Mouse (Mus musculus) thymus, adult 2 months (tissue): ENCODE data around the gene Gm28047.

Experiments
- CTCF ChIP-seq: fragments of 200-500 bp; IDR thresholded peaks from 2 replicates; pipeline ENCODE4 v1.5.1; 2012; ENCODE audit warnings: mild to moderate bottlenecking, control low read depth, low read length, moderate library complexity, borderline replicate concordance; ENCODE audit not compliant: control insufficient read depth, poor library complexity, insufficient read depth; ENCODE audit errors: extremely low read depth
- POLR2A ChIP-seq: fragments of 200-500 bp; IDR thresholded peaks from 2 replicates; pipeline ENCODE4 v1.6.1; 2012; ENCODE audit warnings: mild to moderate bottlenecking, low read length, control low read depth, moderate library complexity; ENCODE audit not compliant: control insufficient read depth, poor library complexity, insufficient read depth; ENCODE audit errors: extremely low read depth

DNA sequence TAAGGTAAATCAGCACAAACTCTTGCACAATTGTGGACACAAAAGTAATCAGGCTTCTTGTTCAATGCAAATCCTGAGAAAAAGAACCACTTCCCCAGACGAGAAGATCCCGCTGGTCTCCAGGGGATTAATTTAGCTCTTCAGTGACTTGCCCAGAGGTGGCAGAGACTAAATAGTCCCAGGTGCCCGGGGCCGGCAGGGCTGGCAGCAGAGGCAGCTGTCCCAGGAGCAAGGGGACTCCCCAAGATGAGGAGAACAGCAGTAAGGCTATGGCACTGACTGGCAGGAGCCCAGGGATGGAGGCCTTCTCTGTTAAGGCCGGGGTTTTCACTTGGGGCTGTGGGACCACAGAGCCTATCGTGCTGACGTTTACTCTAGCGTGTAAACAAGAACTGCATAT is 39.0 kb upstream of the Gm28047 start:
- TF ChIP-seq CTCF (no peak), POLR2A (no peak)
